Mouse (Mus musculus): Measurements from ENCODE around the gene Slc22a20. TPM values are rescaled to one million over a fixed set of nuclear protein-coding genes. Genes with fewer than 3 reads are reported as not detected.

Gene Slc22a20
- polyA plus RNA-seq, 1 experiment from 2014 or later: not detected

DNA sequence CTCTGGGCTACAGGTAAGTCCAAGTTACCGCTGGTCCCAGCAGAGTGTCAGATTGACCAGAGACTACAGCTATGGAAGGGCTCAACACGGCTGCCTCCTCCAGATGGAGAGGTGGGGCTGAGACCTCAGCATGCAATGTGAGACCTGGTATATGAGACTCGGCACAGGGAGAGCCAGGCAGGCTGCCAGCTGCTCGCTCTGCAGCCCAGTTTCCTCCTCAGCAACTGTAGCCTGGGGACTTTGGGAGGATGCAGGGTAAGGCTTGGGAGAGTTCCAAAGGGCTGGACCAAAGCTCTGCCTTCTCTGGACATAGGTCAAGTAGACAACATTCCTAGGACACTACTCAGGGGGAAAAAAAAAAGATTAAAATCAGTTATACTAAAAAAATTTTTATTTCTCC is 45.8 kb downstream of the Slc22a20 start:
- no peak overlapping the region for H3K4me3 ChIP-seq (ENCODE audit: low read depth, low read length)
- peaks cover 4% of the 10 kb centered on the region; the same call in 1 of the 2 replicates for H3K4me1 ChIP-seq (replicated peaks; ENCODE audit: control insufficient read depth, insufficient read depth, low read length)
- ATAC-seq (ENCODE audit: low FRiP score) (no peak), DNase-seq (ENCODE audit: low spot score) (no peak)
- no peak overlapping the region for H3K27ac ChIP-seq (ENCODE audit: low read depth, low read length)
- H3K9ac ChIP-seq (ENCODE audit: low read depth, low read length): no peak overlapping the region
- H3K27me3 ChIP-seq (ENCODE audit: control insufficient read depth, insufficient read depth, low read length): no peaks in the 10 kb centered on the region
- H3K4me2 ChIP-seq (replicated peaks; ENCODE audit: low read depth, low read length): no peak overlapping the region
- WGBS: 84% methylated on average over 4 of the region's 4 CpGs
- H3K36me3 ChIP-seq (ENCODE audit: control insufficient read depth, insufficient read depth, low read length): no peaks in the 10 kb centered on the region
- H3K9me3 ChIP-seq (ENCODE audit: control insufficient read depth, low read length): no peaks in the 10 kb centered on the region

DNA sequence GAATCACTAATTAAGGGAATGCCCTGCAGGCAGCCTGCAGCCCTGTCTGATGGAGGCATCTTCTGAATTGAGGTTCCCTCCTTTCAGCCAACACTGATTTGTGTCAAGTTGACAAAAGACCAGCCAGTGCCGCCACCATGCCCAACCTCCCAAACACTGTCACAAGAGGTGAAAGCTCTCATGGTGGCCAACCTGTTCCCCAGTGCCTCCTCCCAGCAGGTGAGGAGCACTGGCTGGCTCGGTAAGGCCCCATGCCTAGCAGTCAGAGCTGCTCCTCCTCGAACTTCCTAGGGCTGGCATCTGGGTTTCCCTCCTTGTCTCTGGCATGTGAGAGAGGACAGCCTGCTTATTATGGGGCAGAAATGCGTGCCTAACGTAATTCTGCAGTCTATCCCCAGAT is 46.2 kb downstream of the Slc22a20 start:
- Histone ChIP-seq H3K27ac (ENCODE audit: low read depth, low read length) (no peak overlapping the region), H3K4me1 (replicated peaks; ENCODE audit: control insufficient read depth, insufficient read depth, low read length) (peaks cover 4% of the 10 kb centered on the region; the same call in 1 of the 2 replicates), H3K9me3 (ENCODE audit: control insufficient read depth, low read length) (no peaks in the 10 kb centered on the region), H3K9ac (ENCODE audit: low read depth, low read length) (no peak overlapping the region), H3K27me3 (ENCODE audit: control insufficient read depth, insufficient read depth, low read length) (no peaks in the 10 kb centered on the region), H3K4me3 (ENCODE audit: low read depth, low read length) (no peak overlapping the region), H3K4me2 (replicated peaks; ENCODE audit: low read depth, low read length) (no peak overlapping the region), H3K36me3 (ENCODE audit: control insufficient read depth, insufficient read depth, low read length) (no peaks in the 10 kb centered on the region)
- DNase-seq (ENCODE audit: low spot score) (no peak), ATAC-seq (ENCODE audit: low FRiP score) (no peak)
- 89% methylated on average over 5 of the region's 5 CpGs for WGBS

DNA sequence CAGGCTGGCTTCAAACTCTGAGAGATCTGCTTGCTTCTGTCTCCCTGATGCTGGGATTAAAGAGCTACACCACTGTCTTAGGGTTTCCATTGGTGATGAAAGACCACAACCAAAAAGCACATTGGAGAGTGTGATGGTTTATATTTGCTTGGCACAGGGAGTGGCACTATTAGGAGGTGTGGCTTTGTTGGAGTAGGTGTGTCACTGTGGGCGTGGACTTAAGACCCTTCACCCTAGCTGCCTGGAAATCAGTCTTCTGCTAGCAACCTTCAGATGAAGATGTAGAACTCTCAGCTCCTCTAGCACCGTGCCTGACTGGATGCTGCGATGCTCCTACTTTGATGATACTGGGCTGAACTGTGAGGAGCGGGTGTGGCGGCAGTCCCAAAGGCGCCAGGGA is 47.4 kb downstream of the Slc22a20 start:
- Histone ChIP-seq H3K9me3 (ENCODE audit: control insufficient read depth, low read length) (no peaks in the 10 kb centered on the region), H3K9ac (ENCODE audit: low read depth, low read length) (no peak overlapping the region), H3K36me3 (ENCODE audit: control insufficient read depth, insufficient read depth, low read length) (no peaks in the 10 kb centered on the region), H3K27ac (ENCODE audit: low read depth, low read length) (no peak overlapping the region), H3K4me2 (replicated peaks; ENCODE audit: low read depth, low read length) (no peak overlapping the region), H3K4me1 (replicated peaks; ENCODE audit: control insufficient read depth, insufficient read depth, low read length) (peaks cover 4% of the 10 kb centered on the region; the same call in 1 of the 2 replicates), H3K4me3 (ENCODE audit: low read depth, low read length) (no peak overlapping the region), H3K27me3 (ENCODE audit: control insufficient read depth, insufficient read depth, low read length) (no peaks in the 10 kb centered on the region)
- ATAC-seq (ENCODE audit: low FRiP score) (no peak), DNase-seq (ENCODE audit: low spot score) (no peak)
- WGBS: 87% methylated on average over 6 of the region's 6 CpGs

DNA sequence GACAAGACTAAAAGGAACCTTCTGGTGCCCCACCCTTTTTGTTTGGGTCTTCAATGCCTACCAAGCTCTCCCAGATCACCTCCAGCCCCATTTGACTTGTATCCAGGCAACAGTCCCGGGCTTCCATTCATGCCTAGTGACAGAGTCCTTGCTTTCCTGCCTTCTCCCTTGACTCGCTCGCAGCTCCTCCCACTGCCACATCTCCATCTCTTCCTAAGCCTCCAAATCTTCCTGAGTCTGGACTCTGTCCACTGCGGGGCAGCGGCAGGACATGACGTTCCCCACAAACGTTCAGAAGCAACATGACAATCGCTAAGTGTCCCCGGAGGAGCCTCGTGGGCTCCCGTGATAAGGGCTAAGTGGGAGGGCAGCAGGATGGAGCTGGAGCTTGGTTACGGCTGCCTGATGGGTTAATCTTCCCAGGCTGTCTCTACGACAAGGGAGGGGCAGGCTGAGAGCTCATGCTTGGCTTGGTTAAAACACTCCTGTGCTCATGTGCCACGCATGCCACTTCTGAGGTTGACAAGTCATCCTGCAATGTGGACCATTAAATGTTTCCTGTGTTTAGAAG is 48.0 kb downstream of the Slc22a20 start:
- ATAC-seq (ENCODE audit: low FRiP score) (no peak), DNase-seq (ENCODE audit: low spot score) (peak; percentile 16)
- H3K27me3 ChIP-seq (ENCODE audit: control insufficient read depth, insufficient read depth, low read length): no peaks in the 10 kb centered on the region
- peaks cover 4% of the 10 kb centered on the region; the same call in 1 of the 2 replicates for H3K4me1 ChIP-seq (replicated peaks; ENCODE audit: control insufficient read depth, insufficient read depth, low read length)
- H3K36me3 ChIP-seq (ENCODE audit: control insufficient read depth, insufficient read depth, low read length): no peaks in the 10 kb centered on the region
- H3K9me3 ChIP-seq (ENCODE audit: control insufficient read depth, low read length): no peaks in the 10 kb centered on the region
- WGBS: 36% methylated on average over 14 of the region's 14 CpGs
- H3K9ac ChIP-seq (ENCODE audit: low read depth, low read length): 0 out of 2 replicates have a peak overlapping the region, but pooled peaks have one; percentile 16
- 0 out of 2 replicates have a peak overlapping the region, but pooled peaks have one; percentile 4 for H3K4me2 ChIP-seq (replicated peaks; ENCODE audit: low read depth, low read length)
- H3K27ac ChIP-seq (ENCODE audit: low read depth, low read length): no peak overlapping the region
- H3K4me3 ChIP-seq (ENCODE audit: low read depth, low read length): no peak overlapping the region

DNA sequence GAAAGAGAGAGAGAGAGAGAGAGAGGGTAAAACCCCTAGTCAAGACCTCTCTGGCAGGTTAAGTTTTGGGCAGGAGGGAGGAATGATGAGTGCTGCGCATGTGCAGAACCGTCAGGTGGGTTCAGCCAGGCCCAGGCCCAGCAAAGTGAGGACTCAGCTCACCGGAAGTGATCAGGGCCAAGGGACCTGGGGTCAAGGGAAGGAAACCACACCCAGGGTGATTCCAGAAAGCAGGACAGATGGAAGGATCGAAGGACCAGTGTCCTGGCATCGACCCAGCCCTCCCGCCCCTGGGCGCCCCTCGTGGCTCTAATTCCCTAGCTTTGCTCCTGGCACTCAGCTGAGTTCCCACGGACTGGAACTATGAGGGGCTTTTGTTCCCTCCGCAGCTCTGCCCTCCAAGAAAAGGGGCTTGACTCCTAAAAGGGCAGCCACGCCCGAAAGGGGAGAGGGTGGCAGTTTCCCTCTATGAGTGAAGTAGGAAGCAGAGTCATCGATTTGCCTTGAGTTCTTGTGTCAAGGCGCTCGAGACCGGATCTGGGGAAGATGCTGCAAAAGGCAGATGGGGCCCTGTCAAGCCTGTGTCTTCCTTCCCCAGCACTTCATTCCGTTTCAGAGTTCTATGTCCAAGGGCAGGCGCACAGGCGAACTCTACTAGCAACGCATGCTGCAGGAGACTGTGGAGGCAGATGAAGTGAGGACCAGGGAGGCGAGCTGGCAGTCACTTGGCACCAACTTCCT is 48.7 kb downstream of the Slc22a20 start:
- H3K9me3 ChIP-seq (ENCODE audit: control insufficient read depth, low read length): no peaks in the 10 kb centered on the region
- no peak overlapping the region for H3K27ac ChIP-seq (ENCODE audit: low read depth, low read length)
- ATAC-seq (ENCODE audit: low FRiP score) (no peak), DNase-seq (ENCODE audit: low spot score) (no peak)
- 0 out of 2 replicates have a peak overlapping the region, but pooled peaks have one; percentile 19 for H3K9ac ChIP-seq (ENCODE audit: low read depth, low read length)
- H3K4me3 ChIP-seq (ENCODE audit: low read depth, low read length): no peak overlapping the region
- H3K36me3 ChIP-seq (ENCODE audit: control insufficient read depth, insufficient read depth, low read length): no peaks in the 10 kb centered on the region
- no peaks in the 10 kb centered on the region for H3K27me3 ChIP-seq (ENCODE audit: control insufficient read depth, insufficient read depth, low read length)
- no peak overlapping the region for H3K4me2 ChIP-seq (replicated peaks; ENCODE audit: low read depth, low read length)
- 70% methylated on average over 21 of the region's 21 CpGs for WGBS
- H3K4me1 ChIP-seq (replicated peaks; ENCODE audit: control insufficient read depth, insufficient read depth, low read length): peaks cover 4% of the 10 kb centered on the region; the same call in 1 of the 2 replicates

GRCm38 (mm10) chr19:5935691-5936090 is 50.3 kb downstream of the Slc22a20 start:
- WGBS: 90% methylated on average over 5 of the region's 5 CpGs
- no peaks in the 10 kb centered on the region for H3K27me3 ChIP-seq (ENCODE audit: control insufficient read depth, insufficient read depth, low read length)
- no peak overlapping the region for H3K9ac ChIP-seq (ENCODE audit: low read depth, low read length)
- no peaks in the 10 kb centered on the region for H3K9me3 ChIP-seq (ENCODE audit: control insufficient read depth, low read length)
- no peaks in the 10 kb centered on the region for H3K36me3 ChIP-seq (ENCODE audit: control insufficient read depth, insufficient read depth, low read length)
- ATAC-seq (ENCODE audit: low FRiP score) (no peak), DNase-seq (ENCODE audit: low spot score) (no peak)
- H3K4me2 ChIP-seq (replicated peaks; ENCODE audit: low read depth, low read length): no peak overlapping the region
- H3K27ac ChIP-seq (ENCODE audit: low read depth, low read length): no peak overlapping the region
- no peak overlapping the region for H3K4me3 ChIP-seq (ENCODE audit: low read depth, low read length)
- H3K4me1 ChIP-seq (replicated peaks; ENCODE audit: control insufficient read depth, insufficient read depth, low read length): peaks cover 4% of the 10 kb centered on the region; the same call in 1 of the 2 replicates

DNA sequence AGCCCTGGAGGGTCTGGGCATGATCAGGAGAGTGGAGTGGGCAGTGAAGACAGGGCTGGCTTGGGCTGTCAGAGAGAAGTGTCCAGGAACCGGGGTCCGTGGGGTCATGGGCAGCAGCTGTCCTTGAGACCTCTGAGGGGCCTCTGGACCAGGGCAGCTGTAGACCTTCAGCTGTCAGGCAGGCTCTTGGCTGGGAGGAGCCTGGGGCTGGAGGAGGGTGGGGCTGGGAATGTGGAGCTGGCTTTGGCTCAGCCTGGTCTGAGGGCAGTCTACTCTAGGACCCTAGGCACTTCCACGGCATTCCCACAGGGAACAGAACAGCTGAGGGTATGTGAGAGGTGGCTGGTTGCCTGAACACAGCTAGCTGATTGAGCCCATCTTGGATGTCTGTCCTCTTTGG is 50.7 kb downstream of the Slc22a20 start:
- no peaks in the 10 kb centered on the region for H3K27me3 ChIP-seq (ENCODE audit: control insufficient read depth, insufficient read depth, low read length)
- WGBS: 67% methylated on average over 3 of the region's 3 CpGs
- H3K36me3 ChIP-seq (ENCODE audit: control insufficient read depth, insufficient read depth, low read length): no peaks in the 10 kb centered on the region
- peaks cover 4% of the 10 kb centered on the region; the same call in 1 of the 2 replicates for H3K4me1 ChIP-seq (replicated peaks; ENCODE audit: control insufficient read depth, insufficient read depth, low read length)
- H3K4me3 ChIP-seq (ENCODE audit: low read depth, low read length): no peak overlapping the region
- no peak overlapping the region for H3K9ac ChIP-seq (ENCODE audit: low read depth, low read length)
- H3K9me3 ChIP-seq (ENCODE audit: control insufficient read depth, low read length): no peaks in the 10 kb centered on the region
- no peak overlapping the region for H3K27ac ChIP-seq (ENCODE audit: low read depth, low read length)
- DNase-seq (ENCODE audit: low spot score): no peak
- no peak overlapping the region for H3K4me2 ChIP-seq (replicated peaks; ENCODE audit: low read depth, low read length)
- no peak for ATAC-seq (ENCODE audit: low FRiP score)

DNA sequence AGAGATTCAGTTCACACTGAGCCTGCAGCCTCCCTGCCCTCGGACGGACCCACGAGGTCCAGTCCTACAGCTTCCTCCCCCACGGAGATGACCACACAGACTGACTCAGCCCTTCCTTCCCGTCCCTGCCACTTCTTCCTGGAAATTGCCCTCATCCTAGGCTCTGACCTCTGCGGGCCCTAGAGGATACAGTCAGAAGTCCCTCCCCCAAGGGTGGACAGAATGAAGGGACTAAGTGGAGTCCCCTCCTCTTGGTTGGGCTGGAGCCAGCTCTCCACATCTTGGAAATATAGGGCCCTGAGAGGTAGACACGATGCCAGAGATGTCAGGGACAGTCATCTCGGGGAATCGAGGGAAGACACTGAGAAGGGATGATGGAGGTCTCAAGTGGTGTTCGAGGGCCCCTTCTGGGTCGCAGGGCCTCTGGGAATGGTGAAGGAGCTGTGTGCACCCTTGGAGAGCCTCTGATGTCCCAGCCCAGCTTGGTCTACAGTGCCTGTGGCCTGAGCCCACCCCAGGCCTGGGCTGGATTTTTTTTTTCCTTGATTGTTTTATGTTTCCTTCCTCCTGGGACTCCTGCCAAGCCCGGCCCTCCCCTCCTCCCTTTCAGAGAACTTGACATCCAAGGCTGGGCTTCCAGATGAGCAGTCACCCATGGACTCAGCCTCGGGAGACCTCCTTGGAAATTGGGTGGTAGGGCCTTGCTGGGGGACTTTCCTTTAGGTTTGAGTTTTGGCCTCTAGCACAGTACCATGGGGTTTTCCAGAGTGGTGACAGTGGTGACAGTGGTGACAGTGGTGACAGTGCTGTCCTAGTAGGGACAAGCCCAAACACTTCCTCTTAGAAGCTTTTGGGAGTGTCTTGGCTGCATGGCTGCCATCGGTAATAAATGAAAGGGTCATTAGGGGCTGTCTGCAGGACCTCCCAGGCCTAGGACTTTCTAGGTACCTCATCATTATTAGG is 56.0 kb downstream of the Slc22a20 start:
- 77% methylated on average over 14 of the region's 14 CpGs for WGBS
- H3K9ac ChIP-seq (ENCODE audit: low read depth, low read length): no peak overlapping the region
- no peak overlapping the region for H3K4me3 ChIP-seq (ENCODE audit: low read depth, low read length)
- no peaks in the 10 kb centered on the region for H3K36me3 ChIP-seq (ENCODE audit: control insufficient read depth, insufficient read depth, low read length)
- no peak overlapping the region for H3K27ac ChIP-seq (ENCODE audit: low read depth, low read length)
- H3K4me1 ChIP-seq (replicated peaks; ENCODE audit: control insufficient read depth, insufficient read depth, low read length): no peaks in the 10 kb centered on the region; the same call in 1 of the 2 replicates
- peaks cover 6% of the 10 kb centered on the region for H3K27me3 ChIP-seq (ENCODE audit: control insufficient read depth, insufficient read depth, low read length)
- no peak for ATAC-seq (ENCODE audit: low FRiP score)
- H3K9me3 ChIP-seq (ENCODE audit: control insufficient read depth, low read length): no peaks in the 10 kb centered on the region
- H3K4me2 ChIP-seq (replicated peaks; ENCODE audit: low read depth, low read length): no peak overlapping the region
- DNase-seq (ENCODE audit: low spot score): no peak

Measured in hindbrain, embryonic 11.5 days (tissue).